Mouse (Mus musculus) embryonic facial prominence, embryonic 14.5 days (tissue): ENCODE data around the gene Mas1. TPM values are rescaled to one million over a fixed set of nuclear protein-coding genes. Genes with fewer than 3 reads are reported as not detected.
A peak's percentile ranks its signal among the peaks of the same experiment; 100 is the strongest.

Source experiments
- ATAC-seq: fragments of 200-750 bp; cut with Nextera tagmentation; 2 replicates; pipeline ENCODE4 v1.8.0; 2017; ENCODE audit warnings: low read depth, moderate number of reproducible peaks, moderate TSS enrichment
- DNase-seq: peaks from one replicate; pipeline ENCODE4 v3.0.0-alpha.2; 2015; ENCODE audit warnings: low spot score
- H3K27ac ChIP-seq: fragments of 300-500 bp; sonication (generic); replicated peaks from 2 replicates; pipeline ENCODE4 v1.5.1; 2014; ENCODE audit warnings: low read depth, mild to moderate bottlenecking, low read length, moderate library complexity
- H3K27me3 ChIP-seq: fragments of 300-500 bp; sonication (generic); replicated peaks from 2 replicates; pipeline ENCODE4 v1.6.1; 2014; ENCODE audit warnings: low read length; ENCODE audit not compliant: control insufficient read depth, insufficient read depth
- H3K36me3 ChIP-seq: fragments of 300-500 bp; sonication (generic); 2 replicates; pipeline ENCODE4 v1.6.1; 2014; ENCODE audit warnings: low read length, mixed read lengths; ENCODE audit not compliant: control insufficient read depth, insufficient read depth
- H3K4me1 ChIP-seq: fragments of 300-500 bp; sonication (generic); 2 replicates; pipeline ENCODE4 v1.6.1; 2014; ENCODE audit warnings: antibody characterized with exemption, low read length; ENCODE audit not compliant: control insufficient read depth, insufficient read depth
- H3K4me2 ChIP-seq: fragments of 300-500 bp; sonication (generic); 2 replicates; pipeline ENCODE4 v1.6.1; 2014; ENCODE audit warnings: low read depth, mild to moderate bottlenecking, low read length, moderate library complexity, mixed read lengths
- H3K4me3 ChIP-seq: fragments of 300-500 bp; sonication (generic); 2 replicates; pipeline ENCODE4 v1.5.1; 2014; ENCODE audit warnings: low read depth, mild to moderate bottlenecking, low read length
- H3K9ac ChIP-seq: fragments of 300-500 bp; sonication (generic); 2 replicates; pipeline ENCODE4 v1.6.1; 2014; ENCODE audit warnings: low read depth, mild to moderate bottlenecking, low read length, moderate library complexity, mixed read lengths
- H3K9me3 ChIP-seq: fragments of 300-500 bp; sonication (generic); 2 replicates; pipeline ENCODE4 v1.6.1; 2016; ENCODE audit warnings: low read length; ENCODE audit not compliant: control insufficient read depth
- WGBS: fragments of 180-500 bp; shearing (Covaris S2); extraction: QIAGEN DNeasy Blood & Tissue Kit; methylation state at CpG from one replicate; pipeline ENCODE4 v1.1.7; 2014; 5-methylcytosine and 5-hydroxymethylcytosine counted together
- polyA plus RNA-seq: library from polyadenylated mRNA; unstranded; fragments of >200 nt; fragmentation: Nextera tagmentation; extraction: Ambion mirVana; gene quantifications from 2 replicates; pipeline ENCODE4 v1.2.1, GENCODE M21; 2014

Gene Mas1
- polyA plus RNA-seq, 1 experiment from 2014 or later, result 0.99 TPM

DNA sequence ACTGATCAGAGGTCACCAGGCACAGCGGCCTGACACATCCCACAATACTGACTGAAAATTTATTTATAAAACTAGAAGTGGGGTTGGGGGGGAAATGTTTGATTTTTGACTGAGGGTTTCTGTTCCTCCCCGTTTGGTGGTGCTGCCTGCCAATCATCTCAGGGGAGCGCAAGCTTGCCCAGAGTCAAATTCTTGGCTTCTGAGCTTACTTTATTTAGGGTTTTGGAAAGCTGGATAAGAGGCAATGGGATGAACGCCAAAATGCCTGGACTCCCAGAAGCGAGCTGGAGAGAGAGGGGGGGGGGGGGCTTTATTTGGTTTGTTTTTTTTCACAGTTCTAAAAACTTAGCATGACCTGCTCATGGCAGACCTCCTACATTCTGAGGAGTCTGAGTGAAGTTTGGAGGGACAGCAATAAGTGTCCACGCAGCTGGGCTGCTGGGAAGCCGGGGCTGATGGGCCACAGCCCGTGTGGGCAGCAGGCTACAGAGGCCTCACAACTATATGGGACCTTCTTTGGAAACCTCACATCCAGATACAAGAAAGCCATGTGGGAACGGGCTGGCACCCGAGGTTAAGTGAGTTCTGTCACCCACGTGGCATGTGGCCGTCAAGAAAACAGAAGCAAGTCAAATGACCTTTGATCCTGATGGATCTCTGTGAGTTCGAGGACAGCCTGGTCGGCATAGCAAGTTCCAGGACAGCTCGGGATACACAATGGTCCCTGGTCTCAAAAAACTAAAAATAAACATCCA lies 19.3 kb upstream of the Mas1 start:
- Histone ChIP-seq H3K27me3 (no peaks in the 10 kb centered on the region), H3K4me2 (no peak overlapping the region), H3K9ac (no peak overlapping the region), H3K36me3 (no peaks in the 10 kb centered on the region; the same call in 1 of the 2 replicates), H3K4me3 (no peak overlapping the region), H3K4me1 (peaks cover 6% of the 10 kb centered on the region; the same call in 1 of the 2 replicates), H3K9me3 (no peaks in the 10 kb centered on the region), H3K27ac (peak overlapping the region; percentile 2; the same call in 1 of the 2 replicates)
- 61% methylated on average over 15 of the region's 15 CpGs for WGBS
- DNase-seq, result peak; percentile 87
- 0 out of 2 replicates have a peak, but pooled peaks have one; percentile 19 for ATAC-seq

DNA sequence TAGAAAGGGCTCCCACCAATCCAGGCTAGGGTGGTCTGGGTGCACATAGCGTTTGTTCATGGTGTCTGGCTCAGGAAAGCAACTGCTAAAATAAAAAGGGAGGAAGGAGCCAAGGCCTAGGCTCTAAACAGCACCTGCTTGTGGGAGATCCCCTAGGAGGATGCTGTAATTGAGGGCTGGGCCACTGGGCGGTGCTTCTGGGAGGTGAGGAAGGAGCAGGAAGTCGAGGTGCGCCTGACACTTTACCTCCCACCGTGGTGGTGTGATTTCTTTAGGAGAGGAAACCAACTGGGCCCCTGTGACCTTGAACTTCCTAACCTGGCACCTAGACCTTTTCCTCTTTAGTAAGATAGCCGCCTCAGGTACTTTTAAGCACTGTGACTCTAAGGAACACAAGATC lies 18.7 kb upstream of the Mas1 start:
- Histone ChIP-seq H3K4me2 (no peak overlapping the region), H3K9me3 (no peaks in the 10 kb centered on the region), H3K4me1 (peaks cover 6% of the 10 kb centered on the region; the same call in 1 of the 2 replicates), H3K36me3 (no peaks in the 10 kb centered on the region; the same call in 1 of the 2 replicates), H3K27me3 (no peaks in the 10 kb centered on the region), H3K4me3 (no peak overlapping the region), H3K9ac (no peak overlapping the region), H3K27ac (no peak overlapping the region; the same call in 1 of the 2 replicates)
- no peak for ATAC-seq
- 29% methylated on average over 6 of the region's 6 CpGs for WGBS
- DNase-seq, result no peak

DNA sequence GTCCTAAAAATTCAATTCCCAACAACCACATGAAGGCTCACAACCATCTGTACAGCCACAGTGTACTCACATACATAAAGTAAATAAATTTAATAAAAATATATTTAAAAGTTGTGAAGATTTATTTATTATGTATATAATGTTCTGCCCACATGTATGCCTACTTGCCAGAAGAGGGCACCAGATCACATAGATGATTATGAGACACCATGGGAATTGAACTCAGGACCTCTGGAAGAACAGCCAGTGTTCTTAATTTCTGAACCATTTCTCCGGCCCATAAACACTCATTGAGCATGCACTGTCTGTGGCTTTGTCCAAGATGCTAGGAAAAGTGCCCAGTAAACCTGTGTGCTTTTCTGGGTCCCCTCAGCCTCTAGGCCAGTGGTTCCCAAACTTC lies 13.3 kb upstream of the Mas1 start:
- no peaks in the 10 kb centered on the region for H3K27me3 ChIP-seq
- no peak overlapping the region for H3K9ac ChIP-seq
- no peaks in the 10 kb centered on the region for H3K9me3 ChIP-seq
- H3K36me3 ChIP-seq, result no peaks in the 10 kb centered on the region
- no peak for ATAC-seq
- no peaks in the 10 kb centered on the region for H3K4me1 ChIP-seq
- H3K4me3 ChIP-seq, result no peak overlapping the region
- no peak for DNase-seq
- no peak overlapping the region for H3K27ac ChIP-seq
- 90% methylated on average over 1 of the region's 1 CpGs for WGBS
- H3K4me2 ChIP-seq, result no peak overlapping the region

DNA sequence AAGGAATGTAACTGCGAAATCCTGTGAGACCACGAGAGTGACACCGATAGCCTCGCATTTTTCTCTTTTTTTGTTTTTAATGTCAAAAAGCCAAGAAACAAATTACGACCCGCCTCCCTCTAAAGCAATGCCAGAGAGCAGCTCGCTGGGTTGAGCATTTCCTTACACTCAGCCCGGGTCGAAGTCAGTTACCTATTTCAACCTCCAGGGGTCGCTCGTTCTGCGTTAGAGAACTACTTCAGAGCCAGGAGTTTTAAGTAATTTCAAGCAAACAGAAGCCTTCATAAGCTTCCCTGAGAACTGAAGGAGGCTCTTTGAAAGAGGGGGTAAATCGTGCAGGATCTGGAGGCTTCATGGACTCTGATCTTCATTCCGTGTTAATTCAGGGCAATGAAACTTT lies 12.2 kb upstream of the Mas1 start:
- Histone ChIP-seq H3K4me3 (0 out of 2 replicates have a peak overlapping the region, but pooled peaks have one; percentile 4), H3K36me3 (no peaks in the 10 kb centered on the region), H3K9ac (no peak overlapping the region), H3K4me1 (no peaks in the 10 kb centered on the region), H3K4me2 (peak overlapping the region; percentile 44), H3K27ac (no peak overlapping the region), H3K9me3 (no peaks in the 10 kb centered on the region), H3K27me3 (no peaks in the 10 kb centered on the region)
- WGBS, result 1% methylated on average over 14 of the region's 14 CpGs
- peak; percentile 85 for ATAC-seq
- peak; percentile 93 for DNase-seq

DNA sequence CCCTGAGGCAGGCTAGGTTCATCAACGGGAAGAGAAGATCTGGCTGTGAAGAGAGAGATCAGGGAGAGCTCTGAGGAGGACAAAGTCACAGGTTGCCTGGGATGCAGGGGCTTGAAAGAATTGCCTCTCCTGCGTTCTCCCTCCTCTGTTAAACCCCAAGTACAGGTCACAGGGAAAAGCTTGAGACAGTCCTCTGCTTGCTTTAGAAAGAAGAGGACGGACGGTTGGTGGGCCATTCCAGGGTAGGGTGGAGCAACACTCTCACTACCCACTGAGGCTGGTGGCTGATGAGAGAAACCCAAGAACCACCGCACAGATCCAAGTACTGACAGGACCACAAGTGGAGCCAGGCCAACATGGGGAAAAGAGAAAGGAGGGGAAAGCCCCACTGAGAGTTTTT lies 7.8 kb upstream of the Mas1 start, which contains the start of gene Mrgprh:
Gene Mrgprh (plus strand): TSS at position 301 of the 400 bp plus-strand sequence.
- H3K27ac ChIP-seq, result no peak within 1 kb of the TSS; the same call in 1 of the 2 replicates
- no peak within 1 kb of the TSS for H3K9ac ChIP-seq
- peaks cover 16% of the 10 kb centered on the region; the same call in 1 of the 2 replicates for H3K4me1 ChIP-seq
- H3K4me2 ChIP-seq, result no peak within 1 kb of the TSS
- no peaks in the 10 kb centered on the region for H3K9me3 ChIP-seq
- DNase-seq (no peak), ATAC-seq (no peak)
- no peaks in the 10 kb centered on the region for H3K36me3 ChIP-seq
- H3K4me3 ChIP-seq, result no peak within 1 kb of the TSS
- H3K27me3 ChIP-seq, result no peaks in the 10 kb centered on the region
- WGBS, result 67% methylated on average over 5 of the region's 5 CpGs

DNA sequence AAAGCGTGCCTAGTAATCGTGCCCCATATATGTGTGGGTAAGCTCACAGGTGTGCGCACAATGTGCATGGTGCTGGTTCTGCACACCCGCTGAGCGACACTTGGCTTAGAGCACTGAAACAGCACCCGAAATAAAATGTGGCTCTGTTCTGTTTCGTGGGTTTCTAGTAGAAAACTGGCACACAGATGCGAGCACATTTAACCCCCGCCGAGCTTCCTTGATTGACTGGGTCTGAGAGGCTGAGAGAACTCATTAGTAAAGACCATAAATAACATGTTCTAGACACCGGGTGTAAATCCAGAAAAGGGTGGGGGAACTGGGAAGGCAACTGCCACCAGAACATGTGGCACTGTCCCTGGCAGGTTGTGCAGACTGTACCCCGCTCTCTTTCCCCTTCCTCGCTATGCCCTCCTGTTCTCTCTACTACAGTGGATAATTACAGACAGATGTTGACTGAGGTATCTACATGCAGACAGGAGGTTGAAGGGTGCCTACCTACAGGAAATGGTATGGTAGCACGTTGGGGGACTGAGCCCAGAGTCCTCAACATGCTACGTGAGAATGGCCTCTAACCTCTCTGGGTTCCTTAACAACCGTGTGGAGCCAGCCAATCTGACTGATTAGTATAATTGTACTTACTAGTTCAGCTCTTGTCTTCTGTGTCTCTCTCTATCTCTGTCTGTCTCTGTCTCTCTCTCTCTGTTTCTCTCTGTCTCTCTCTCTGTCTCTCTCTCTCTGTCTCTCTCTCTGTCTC lies 4.5 kb upstream of the Mas1 start:
- no peak for ATAC-seq
- H3K4me2 ChIP-seq, result peak overlapping the region; percentile 4; the same call in 1 of the 2 replicates
- WGBS, result 42% methylated on average over 16 of the region's 16 CpGs
- no peaks in the 10 kb centered on the region for H3K9me3 ChIP-seq
- no peak overlapping the region for H3K9ac ChIP-seq
- no peaks in the 10 kb centered on the region for H3K36me3 ChIP-seq
- no peaks in the 10 kb centered on the region for H3K27me3 ChIP-seq
- H3K27ac ChIP-seq, result no peak overlapping the region
- H3K4me3 ChIP-seq, result no peak overlapping the region
- peaks cover 27% of the 10 kb centered on the region; the same call in 1 of the 2 replicates for H3K4me1 ChIP-seq
- DNase-seq, result no peak

DNA sequence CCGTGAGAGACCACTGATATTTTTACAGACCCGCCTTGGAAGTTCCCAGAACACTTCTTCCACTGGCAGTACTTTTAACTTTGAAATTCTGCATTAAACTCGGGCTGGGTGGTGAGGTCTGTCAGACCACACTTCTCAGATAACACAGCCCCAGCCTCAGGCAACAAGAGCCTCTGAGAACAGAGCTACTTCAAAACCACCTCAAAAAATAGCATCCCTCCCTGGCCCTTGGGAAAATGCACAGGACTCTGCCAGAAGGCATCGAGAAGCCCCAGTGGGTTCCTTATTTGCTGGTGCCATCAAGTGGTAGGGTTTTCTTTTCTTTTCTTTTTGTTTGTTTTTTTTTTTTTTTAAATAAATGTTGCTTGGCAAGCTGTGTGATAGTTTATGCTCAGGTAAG lies 697 bp upstream of the Mas1 start:
- H3K27me3 ChIP-seq, result no peaks in the 10 kb centered on the region
- DNase-seq, result peak; percentile 85
- no peaks in the 10 kb centered on the region for H3K36me3 ChIP-seq
- H3K4me3 ChIP-seq, result no peak overlapping the region
- WGBS, result 10% methylated on average over 4 of the region's 4 CpGs
- H3K4me1 ChIP-seq, result peaks cover 27% of the 10 kb centered on the region; the same call in 1 of the 2 replicates
- peak; percentile 56 for ATAC-seq
- no peaks in the 10 kb centered on the region for H3K9me3 ChIP-seq
- no peak overlapping the region for H3K9ac ChIP-seq
- no peak overlapping the region for H3K4me2 ChIP-seq
- H3K27ac ChIP-seq, result peak overlapping the region; percentile 67; the same call in 1 of the 2 replicates

DNA sequence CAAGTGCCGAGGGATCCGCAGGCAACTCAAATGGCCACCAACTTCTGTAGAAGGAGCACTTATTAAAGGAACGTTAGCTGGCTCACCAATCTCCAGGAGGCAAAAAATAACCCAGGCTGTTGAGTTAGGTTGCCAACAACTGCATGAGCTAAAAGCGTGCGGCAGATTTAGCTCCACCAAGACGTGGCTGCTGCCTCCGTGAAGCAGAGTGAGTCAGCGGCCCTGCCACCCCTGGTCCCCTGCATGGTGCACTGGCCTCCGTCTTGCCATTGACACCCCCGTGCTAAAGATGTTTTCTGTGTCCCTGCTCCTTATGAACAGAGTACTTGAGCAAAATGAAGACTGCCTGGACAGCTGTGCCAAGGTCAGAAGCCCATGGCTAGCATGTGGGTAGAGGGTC lies 1.1 kb downstream of the Mas1 start:
- ATAC-seq (no peak), DNase-seq (no peak)
- 80% methylated on average over 10 of the region's 10 CpGs for WGBS
- no peak overlapping the region for H3K9ac ChIP-seq
- no peak overlapping the region for H3K27ac ChIP-seq
- no peaks in the 10 kb centered on the region for H3K36me3 ChIP-seq
- H3K4me2 ChIP-seq, result no peak overlapping the region
- H3K4me1 ChIP-seq, result peaks cover 15% of the 10 kb centered on the region; the same call in 1 of the 2 replicates
- no peaks in the 10 kb centered on the region for H3K27me3 ChIP-seq
- H3K9me3 ChIP-seq, result no peaks in the 10 kb centered on the region
- H3K4me3 ChIP-seq, result no peak overlapping the region
